Comparison of ENCODE assay signal across 11 mouse cellular contexts in genomic region chr6:3745546-3745945, GRCm38 (mm10). TPM values are rescaled to one million over a fixed set of nuclear protein-coding genes. Genes with fewer than 3 reads are reported as not detected.
DNase-seq lines count a peak whose midpoint lies in the region; TF ChIP-seq lines count a peak whose summit lies in the region.
"Had no signal": no experiment of that assay in that cellular context is flagged by ENCODE, and none has a peak within 500 bp of the region (broad histone marks: within the 10 kb centered on the region; RNA-seq: fewer than 3 reads in every experiment).

No protein-coding gene starts in this region.

- peak; percentile 40; the same call in 1 of the 2 replicates for TF ChIP-seq CTCF in brain, embryonic 14.5 days (IDR thresholded peaks at IDR 0.05; ENCODE audit: borderline replicate concordance, extremely low read depth, insufficient read depth, insufficient read length)

- DNase-seq in kidney, postnatal 10 days = peak; percentile 9
- DNase-seq in kidney, adult 11 months = no peak
- DNase-seq in 3T3-L1 (ENCODE audit: low read depth, low spot score) = peak; percentile 59
- peak; percentile 55 for DNase-seq in 416B (ENCODE audit: low read depth)
- peak; percentile 50 for DNase-seq in brain, embryonic 14.5 days (ENCODE audit: low read depth)
- no peak for DNase-seq in right cerebral cortex, postnatal 10 days (ENCODE audit: low spot score in 2 of 2)
- DNase-seq in testis, postnatal 10 days (ENCODE audit: low spot score) = no peak
- DNase-seq: gastrocnemius, postnatal 10 days; heart, postnatal 14 days; left cerebral cortex, postnatal 4 days; thymus, postnatal 14 days had no signal

- no peak for TF ChIP-seq POLR2A in brain, embryonic 14.5 days (IDR thresholded peaks at IDR 0.05; ENCODE audit: borderline replicate concordance, extremely low read depth, insufficient read depth, insufficient read length, poor library complexity, severe bottlenecking)

RNA-seq across cellular contexts. Expression of gene Calcr, which starts 19.0 kb away (rescaled TPM):
- 5.6 and 8.2 TPM in 2 replicates for polyA plus RNA-seq in brain, embryonic 14.5 days (2012; rRNA removed)

Comparison
In these comparisons a context has a peak if more than half of its experiments do, and no peak if none do; other contexts are left out.
1. DNase-seq: peak in kidney, postnatal 10 days (single experiment), 3T3-L1 (single experiment), 416B (single experiment) and brain, embryonic 14.5 days (single experiment); none in kidney, adult 11 months (single experiment), right cerebral cortex, postnatal 10 days (0 of 2) and testis, postnatal 10 days (single experiment).